ENCODE assay signal across 25 mouse cellular contexts in genomic region chr15:90717717-90718116, GRCm38 (mm10). TPM values are rescaled to one million over a fixed set of nuclear protein-coding genes. Genes with fewer than 3 reads are reported as not detected.
DNase-seq lines count a peak whose midpoint lies in the region; ATAC-seq and TF ChIP-seq lines count a peak whose summit lies in the region.
"Had no signal": no experiment of that assay in that cellular context is flagged by ENCODE, and none has a peak within 500 bp of the region (broad histone marks: within the 10 kb centered on the region; RNA-seq: fewer than 3 reads in every experiment).

No protein-coding gene starts in this region.

- no peaks in the 10 kb centered on the region for H3K27me3 ChIP-seq in intestine, postnatal 0 days (replicated peaks; ENCODE audit: control insufficient read depth, insufficient read depth, low read length)
- H3K27me3 ChIP-seq: embryonic facial prominence, embryonic 13.5 days; heart, embryonic 13.5 days; hindbrain, embryonic 15.5 days; limb, embryonic 13.5 days; liver, embryonic 13.5 days; midbrain, embryonic 12.5 days had no signal

- H3K9me3 ChIP-seq in intestine, postnatal 0 days (ENCODE audit: control insufficient read depth), result no peaks in the 10 kb centered on the region
- H3K9me3 ChIP-seq: embryonic facial prominence, embryonic 13.5 days; heart, embryonic 13.5 days; hindbrain, embryonic 15.5 days; limb, embryonic 13.5 days; midbrain, embryonic 12.5 days had no signal

- 0 out of 2 replicates have a peak, but pooled peaks have one; percentile 33 for ATAC-seq in intestine, postnatal 0 days
- ATAC-seq: activated CD4-positive, CD25-positive, alpha-beta regulatory T cell, adult 4 months; forebrain, embryonic 14.5 days had no signal

- H3K9ac ChIP-seq in intestine, postnatal 0 days (ENCODE audit: low read depth, low read length), result no peak overlapping the region
- H3K9ac ChIP-seq: embryonic facial prominence, embryonic 13.5 days; heart, embryonic 13.5 days; hindbrain, embryonic 15.5 days; limb, embryonic 13.5 days; liver, embryonic 13.5 days; midbrain, embryonic 12.5 days had no signal

- 40% methylated on average over 4 of the region's 4 CpGs for WGBS in intestine, postnatal 0 days

- TF ChIP-seq CTCF in intestine, postnatal 0 days (IDR thresholded peaks at IDR 0.05; ENCODE audit: low read depth), result no peak

- DNase-seq in urinary bladder, adult 18-20 months (ENCODE audit: low spot score in 2 of 2), result peak; percentile 2 to 30
- DNase-seq in urinary bladder, postnatal 4 days (ENCODE audit: low spot score in 2 of 2), result no peak
- DNase-seq in lung, postnatal 10 days, result peak; percentile 8
- no peak for DNase-seq in right cerebral cortex, adult 2 months (ENCODE audit: low spot score in 2 of 2)
- DNase-seq in heart, adult 9 months (ENCODE audit: low spot score in 2 of 2), result no peak
- no peak for DNase-seq in cerebellum, postnatal 4 days (ENCODE audit: low spot score in 2 of 2)
- DNase-seq: adrenal gland, postnatal 25 days; B cell, adult 2 months; cerebellum, adult 11 months; cerebellum, postnatal 10 days; heart, postnatal 4 days; kidney, adult 11 months; layer of hippocampus, postnatal 36 days; liver, embryonic 13.5 days; thymus, postnatal 36 days had no signal

- no peaks in the 10 kb centered on the region for H3K4me1 ChIP-seq in intestine, postnatal 0 days (replicated peaks; ENCODE audit: control insufficient read depth, insufficient read depth, low read length)
- H3K4me1 ChIP-seq: embryonic facial prominence, embryonic 13.5 days; heart, embryonic 13.5 days; hindbrain, embryonic 15.5 days; limb, embryonic 13.5 days; liver, embryonic 13.5 days; midbrain, embryonic 12.5 days had no signal

- H3K4me2 ChIP-seq in intestine, postnatal 0 days (replicated peaks; ENCODE audit: low read depth), result no peak overlapping the region
- H3K4me2 ChIP-seq: embryonic facial prominence, embryonic 13.5 days; heart, embryonic 13.5 days; hindbrain, embryonic 15.5 days; limb, embryonic 13.5 days; liver, embryonic 13.5 days; midbrain, embryonic 12.5 days had no signal

- no peak overlapping the region for H3K27ac ChIP-seq in intestine, postnatal 0 days (ENCODE audit: low read depth, low read length)
- H3K27ac ChIP-seq: embryonic facial prominence, embryonic 13.5 days; heart, embryonic 13.5 days; hindbrain, embryonic 15.5 days; kidney, postnatal 0 days; layer of hippocampus, adult 2 months; limb, embryonic 13.5 days; liver, embryonic 13.5 days; midbrain, embryonic 12.5 days had no signal

- H3K4me3 ChIP-seq in intestine, postnatal 0 days (ENCODE audit: low read depth, low read length), result no peak overlapping the region
- H3K4me3 ChIP-seq: embryonic facial prominence, embryonic 13.5 days; heart, embryonic 13.5 days; hindbrain, embryonic 15.5 days; layer of hippocampus, adult 2 months; limb, embryonic 13.5 days; liver, embryonic 13.5 days; midbrain, embryonic 12.5 days had no signal

- H3K36me3 ChIP-seq in intestine, postnatal 0 days (ENCODE audit: control insufficient read depth, insufficient read depth), result no peaks in the 10 kb centered on the region
- H3K36me3 ChIP-seq: embryonic facial prominence, embryonic 13.5 days; heart, embryonic 13.5 days; hindbrain, embryonic 15.5 days; limb, embryonic 13.5 days; liver, embryonic 13.5 days; midbrain, embryonic 12.5 days had no signal

RNA-seq across cellular contexts. Expression of gene Cpne8, which starts 38.5 kb away (rescaled TPM):
- 40.4 and 55.2 TPM in 2 replicates for polyA plus RNA-seq in intestine, postnatal 0 days (2015; fragmentation: Nextera tagmentation; extraction: Ambion mirVana)

Comparison
In these comparisons a context has a peak if more than half of its experiments do, and no peak if none do; other contexts are left out.
1. DNase-seq: peak in urinary bladder, adult 18-20 months (2 of 2) and lung, postnatal 10 days (single experiment); none in urinary bladder, postnatal 4 days (0 of 2), right cerebral cortex, adult 2 months (0 of 2), heart, adult 9 months (0 of 2) and cerebellum, postnatal 4 days (0 of 2).